In the genomic region with DNA sequence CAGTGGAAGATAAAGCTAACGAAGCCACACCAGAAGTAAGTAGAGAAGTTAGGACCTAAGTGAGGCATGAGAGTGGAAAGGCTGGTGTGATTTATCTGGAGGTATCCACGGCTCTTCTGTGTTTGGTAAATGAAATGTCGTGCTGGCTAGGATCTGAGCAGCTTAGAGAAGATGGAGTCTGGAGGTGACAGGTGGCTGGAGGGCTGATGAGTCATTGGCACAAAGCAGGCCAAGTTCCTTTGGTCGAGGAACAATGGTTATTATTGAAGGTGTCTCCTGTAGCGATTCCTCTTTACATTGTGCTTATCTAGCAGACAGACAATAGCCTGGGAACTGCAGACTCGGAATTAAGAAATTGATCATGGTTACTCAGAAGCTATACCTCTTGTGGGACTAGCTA, we compare ENCODE assay signal across 14 mouse cellular contexts.
"Had no signal": no experiment of that assay in that cellular context is flagged by ENCODE, and none has a peak within 500 bp of the region (broad histone marks: within the 10 kb centered on the region; RNA-seq: fewer than 3 reads in every experiment).

No protein-coding gene starts in this region.

- H3K27me3 ChIP-seq: limb, embryonic 13.5 days; midbrain, embryonic 12.5 days; neural tube, embryonic 13.5 days had no signal

- H3K36me3 ChIP-seq: limb, embryonic 13.5 days; midbrain, embryonic 12.5 days; neural tube, embryonic 13.5 days had no signal

- H3K4me1 ChIP-seq: limb, embryonic 13.5 days; midbrain, embryonic 12.5 days; neural tube, embryonic 13.5 days had no signal

- H3K4me3 ChIP-seq: layer of hippocampus, adult 2 months; limb, embryonic 13.5 days; midbrain, embryonic 12.5 days; neural tube, embryonic 13.5 days had no signal

- H3K9me3 ChIP-seq: limb, embryonic 13.5 days; midbrain, embryonic 12.5 days; neural tube, embryonic 13.5 days had no signal

- ATAC-seq: midbrain, embryonic 16.5 days had no signal

- H3K27ac ChIP-seq: layer of hippocampus, adult 2 months; limb, embryonic 13.5 days; liver, embryonic 14.5 days; midbrain, embryonic 12.5 days; neural tube, embryonic 13.5 days; stomach, postnatal 0 days had no signal

- DNase-seq: kidney, postnatal 10 days; kidney, postnatal 4 days; left cerebral cortex, postnatal 4 days; lung, adult 18-20 months; right cerebral cortex, adult 18-20 months; right cerebral cortex, postnatal 25 days; thymus, postnatal 14 days had no signal

- H3K4me2 ChIP-seq: limb, embryonic 13.5 days; midbrain, embryonic 12.5 days; neural tube, embryonic 13.5 days had no signal

- H3K9ac ChIP-seq: limb, embryonic 13.5 days; liver, embryonic 14.5 days; midbrain, embryonic 12.5 days; neural tube, embryonic 13.5 days had no signal
